Mouse (Mus musculus): ENCODE data around the gene Zmynd12.

Gene Zmynd12

DNA sequence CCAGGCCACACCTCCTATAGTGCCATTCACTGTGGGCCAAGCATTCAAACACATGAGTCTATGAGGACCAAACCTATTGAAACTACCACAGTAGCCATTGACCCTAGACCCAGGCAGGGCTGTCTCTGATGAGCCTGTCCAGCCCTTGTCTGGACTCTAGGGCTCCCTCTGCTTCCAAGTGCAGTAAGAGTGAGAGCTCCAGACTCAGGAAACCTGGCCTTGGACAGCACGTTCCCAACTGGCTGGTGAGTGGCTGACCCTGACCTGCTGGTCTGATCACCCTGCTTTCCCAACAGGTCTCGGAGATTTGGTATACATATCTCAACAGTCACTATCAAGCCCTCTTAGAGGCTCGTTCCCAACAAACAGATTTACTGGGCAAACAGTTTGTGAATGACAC, 25.2 kb downstream of the Zmynd12 start:
- in situ Hi-C loops (cut with MseI, MboI) = no loop called here

DNA sequence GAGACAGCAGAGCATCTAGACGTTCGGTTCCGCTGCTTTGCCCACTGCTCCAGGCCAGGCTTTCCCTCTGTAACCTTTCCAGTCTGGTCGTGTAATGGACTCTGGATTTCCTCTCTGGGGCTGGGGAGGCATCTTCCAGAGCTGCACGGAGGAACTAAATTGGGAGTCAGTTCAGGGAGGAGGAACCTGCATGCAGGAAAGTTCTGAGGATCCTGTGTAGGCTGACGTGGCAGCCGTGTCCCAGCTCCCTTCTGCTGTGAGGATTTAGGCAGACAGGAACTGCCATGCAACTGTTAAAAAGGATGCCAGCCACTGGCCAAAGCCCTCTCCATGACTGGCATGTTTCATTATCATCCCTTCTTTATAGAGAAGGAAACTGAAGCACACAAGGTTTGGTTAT, 27.8 kb downstream of the Zmynd12 start:
- in situ Hi-C loops (cut with MseI, MboI) = no loop called here

DNA sequence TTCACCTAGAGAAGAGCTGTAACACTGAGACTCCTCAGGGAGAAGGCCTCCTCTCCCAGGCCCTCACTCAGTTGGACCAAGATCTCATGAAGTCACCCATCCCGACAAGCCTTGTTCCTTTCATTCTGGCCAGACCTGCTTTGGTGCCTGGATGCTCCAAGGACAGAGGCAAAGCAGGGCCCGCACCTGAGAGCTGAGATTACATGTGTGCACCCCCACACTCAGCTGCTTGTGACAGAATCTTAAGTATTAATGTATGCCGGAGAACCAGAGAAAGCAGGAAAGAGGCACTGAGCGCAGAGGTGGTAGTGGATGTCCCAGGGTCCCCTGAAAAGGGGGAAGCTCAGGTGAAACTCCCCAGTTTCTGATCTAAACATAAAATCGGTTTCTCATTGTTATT, 30.5 kb downstream of the Zmynd12 start:
- in situ Hi-C loops (cut with MseI, MboI) = no loop called here

DNA sequence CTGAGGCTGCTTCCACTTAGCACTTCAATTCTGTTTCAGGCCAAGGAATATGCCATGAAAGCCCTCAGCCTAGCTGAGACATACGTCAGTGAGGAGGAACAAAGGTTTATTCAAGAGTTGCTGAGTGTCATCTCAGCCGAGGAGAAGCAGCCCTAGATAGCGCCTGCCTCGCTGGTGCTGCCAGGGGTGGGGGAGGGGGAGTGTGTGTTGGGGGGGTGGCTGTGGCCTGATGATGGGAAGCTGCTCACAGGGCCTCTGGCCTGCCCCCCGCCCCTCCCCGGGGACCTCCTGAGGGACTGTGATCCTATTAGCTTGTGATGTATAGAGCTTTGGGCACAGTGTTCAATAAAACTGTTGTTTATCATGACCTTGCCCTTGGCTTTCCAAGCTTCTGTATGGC, 30.9 kb downstream of the Zmynd12 start:
- in situ Hi-C loops (cut with MseI, MboI) = no loop called here

DNA sequence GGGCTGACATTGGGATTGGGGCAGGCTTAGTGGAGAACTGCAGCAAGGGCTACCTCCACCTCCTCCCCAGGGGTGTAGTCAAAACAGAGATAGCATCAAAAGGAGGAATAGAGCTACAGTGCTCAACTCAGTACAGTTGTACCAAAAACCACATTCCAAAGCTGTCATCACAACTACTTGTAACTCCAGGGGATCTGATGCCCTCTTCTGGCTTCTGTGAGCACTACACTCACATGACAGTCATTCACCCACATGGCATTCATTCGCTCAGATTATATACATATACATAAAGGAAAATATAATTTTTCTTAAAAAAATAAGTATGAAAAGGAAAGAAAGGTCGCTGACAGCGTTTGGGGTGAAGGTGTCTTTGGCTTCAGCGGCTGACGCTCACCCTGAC, 37.7 kb downstream of the Zmynd12 start:
- in situ Hi-C loops (cut with MseI, MboI) = loop anchor here in 1 of 2 experiments (10.0 kb wide), 1 partner anchor 215 kb away; no protein-coding TSS in a partner anchor

DNA sequence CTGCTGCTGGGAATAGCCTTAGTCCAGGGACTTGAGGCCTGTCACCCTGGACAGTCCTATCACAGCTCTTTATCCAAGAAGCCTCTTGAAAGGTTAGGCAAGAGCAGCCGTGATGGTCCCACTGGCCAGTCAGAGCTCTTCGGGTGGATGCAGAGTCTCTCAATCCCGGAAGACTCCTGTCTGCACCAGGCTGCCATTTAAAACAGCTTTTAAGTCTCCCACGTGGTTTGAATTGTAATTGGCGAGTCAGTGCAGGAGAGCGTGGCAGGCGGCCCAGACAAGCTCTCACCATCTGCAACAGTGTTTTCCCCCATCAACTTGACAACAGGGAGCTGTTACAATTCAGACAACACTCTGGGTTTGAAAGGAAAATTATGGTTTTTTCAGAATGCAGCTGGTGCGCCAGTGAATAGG, 38.1 kb downstream of the Zmynd12 start:
- in situ Hi-C loops (cut with MseI, MboI) = loop anchor here in 1 of 2 experiments (10.0 kb wide), 1 partner anchor 216 kb away; no protein-coding TSS in a partner anchor

DNA sequence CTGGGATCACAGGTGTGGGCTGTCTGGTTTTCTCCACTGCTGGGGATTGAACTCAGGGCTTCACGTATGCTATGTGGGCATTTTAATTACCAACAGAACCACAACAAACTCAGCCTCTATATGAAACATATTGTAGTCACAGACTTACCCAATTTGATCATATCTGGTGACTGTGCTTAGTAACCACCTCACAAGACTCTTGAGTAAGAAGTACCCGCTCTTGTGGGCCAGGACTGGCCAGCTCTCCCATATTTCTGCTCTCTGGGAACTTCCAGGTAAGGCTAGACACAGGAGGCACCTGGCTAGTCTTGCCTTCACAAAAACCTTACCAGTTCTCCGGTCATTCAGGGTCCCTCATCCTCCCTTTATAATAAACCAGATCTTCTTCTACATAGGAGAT, 39.8 kb downstream of the Zmynd12 start:
- in situ Hi-C loops (cut with MseI, MboI) = loop anchor here in 1 of 2 experiments (10.0 kb wide), 1 partner anchor 218 kb away; no protein-coding TSS in a partner anchor

DNA sequence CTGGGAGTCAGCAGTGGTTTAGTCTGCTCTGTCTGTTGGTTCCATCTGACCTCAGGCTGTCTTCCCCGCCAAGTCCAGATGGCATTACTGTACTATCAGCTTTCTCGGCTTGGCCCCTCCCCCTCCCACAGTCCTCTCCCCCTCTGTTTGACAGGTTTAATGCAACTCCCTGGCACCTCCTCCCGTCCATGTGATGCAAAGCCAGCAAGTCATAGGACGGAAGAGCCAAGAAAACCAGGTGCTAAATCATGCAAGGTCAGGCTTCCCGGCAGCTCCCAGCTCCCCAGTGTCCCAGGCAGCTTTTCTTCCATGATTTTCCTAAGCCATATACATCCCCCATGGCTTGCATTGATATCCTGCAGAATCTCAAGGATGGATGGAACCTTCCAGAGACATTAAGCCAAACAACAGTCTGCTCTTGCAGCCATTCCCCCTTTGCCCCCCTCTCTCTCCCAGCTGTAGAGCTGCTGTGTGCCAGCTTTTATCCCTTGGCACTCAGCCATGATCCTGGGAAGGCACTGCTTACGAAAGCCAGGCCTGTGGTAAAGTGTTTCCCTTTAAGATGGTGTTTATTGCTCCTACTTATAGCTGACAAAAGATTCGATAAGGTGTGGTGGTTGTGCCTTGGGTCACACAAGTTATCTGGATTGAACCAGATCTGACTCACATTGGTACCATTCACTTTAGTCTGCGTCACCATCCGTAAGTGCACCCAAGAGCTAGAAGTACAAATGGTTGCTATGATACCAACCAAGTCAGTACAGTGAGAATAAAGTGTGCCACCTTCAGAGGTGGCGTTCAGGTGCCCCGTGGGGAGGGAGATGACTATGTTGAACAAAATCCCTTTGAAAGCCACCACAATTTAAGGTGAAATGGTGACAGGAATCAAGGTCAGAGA, 40.5 kb downstream of the Zmynd12 start:
- in situ Hi-C loops (cut with MseI, MboI) = loop anchor here in 1 of 2 experiments (10.0 kb wide), 1 partner anchor 218 kb away; no protein-coding TSS in a partner anchor

DNA sequence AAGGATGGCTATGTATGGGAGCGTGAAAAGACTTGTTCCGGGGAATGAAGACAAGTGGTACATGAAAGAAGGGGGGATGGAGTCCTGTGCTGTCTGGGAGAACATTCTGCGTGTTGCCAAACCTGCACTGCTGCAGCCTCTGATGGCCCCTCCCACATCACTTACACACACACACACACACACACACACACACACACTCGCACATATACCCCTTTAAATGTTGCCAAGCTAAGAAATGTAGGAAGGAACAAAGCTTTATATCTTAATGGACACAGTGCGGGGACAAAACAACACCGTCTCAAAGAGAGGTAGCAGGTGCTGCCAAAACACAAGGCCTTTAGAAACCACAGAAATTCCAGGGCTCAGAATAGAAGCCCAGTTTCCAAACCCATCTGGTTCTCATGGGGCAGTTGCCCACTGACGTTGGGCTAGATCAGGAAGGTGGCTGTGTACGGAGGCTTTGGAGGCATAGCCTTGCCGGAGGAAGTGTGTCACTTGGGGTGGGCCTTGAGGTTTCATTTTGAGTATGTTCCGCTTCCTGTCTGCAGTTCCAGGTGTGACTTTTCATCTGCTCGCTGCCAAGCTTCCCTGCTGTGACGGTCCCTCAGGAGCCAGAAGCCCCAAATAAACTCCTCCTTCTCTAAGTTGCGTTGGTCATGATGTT, 41.3 kb downstream of the Zmynd12 start:
- in situ Hi-C loops (cut with MseI, MboI) = loop anchor here in 1 of 2 experiments (10.0 kb wide), 1 partner anchor 219 kb away; no protein-coding TSS in a partner anchor

DNA sequence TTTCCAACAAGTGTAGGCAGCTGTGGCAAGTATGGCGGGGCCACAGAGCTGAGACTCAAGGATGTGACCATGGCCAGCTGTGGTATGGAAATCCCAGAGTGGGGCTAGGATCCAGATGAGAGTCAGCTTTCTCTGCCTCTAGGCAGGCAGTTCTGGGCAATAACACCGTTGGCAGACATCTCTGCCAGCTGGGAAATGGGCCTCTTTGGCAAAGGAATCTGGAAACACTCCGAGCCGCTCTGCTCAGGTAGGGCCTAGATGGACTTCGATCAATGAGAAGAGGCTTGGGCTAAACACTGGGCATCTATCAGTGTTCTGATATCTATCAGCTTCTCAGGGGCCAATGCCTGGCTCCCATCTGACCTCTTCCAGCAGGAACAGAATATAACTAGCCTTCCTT, 43.2 kb downstream of the Zmynd12 start:
- in situ Hi-C loops (cut with MseI, MboI) = loop anchor here in 1 of 2 experiments (10.0 kb wide), 1 partner anchor 221 kb away; no protein-coding TSS in a partner anchor

DNA sequence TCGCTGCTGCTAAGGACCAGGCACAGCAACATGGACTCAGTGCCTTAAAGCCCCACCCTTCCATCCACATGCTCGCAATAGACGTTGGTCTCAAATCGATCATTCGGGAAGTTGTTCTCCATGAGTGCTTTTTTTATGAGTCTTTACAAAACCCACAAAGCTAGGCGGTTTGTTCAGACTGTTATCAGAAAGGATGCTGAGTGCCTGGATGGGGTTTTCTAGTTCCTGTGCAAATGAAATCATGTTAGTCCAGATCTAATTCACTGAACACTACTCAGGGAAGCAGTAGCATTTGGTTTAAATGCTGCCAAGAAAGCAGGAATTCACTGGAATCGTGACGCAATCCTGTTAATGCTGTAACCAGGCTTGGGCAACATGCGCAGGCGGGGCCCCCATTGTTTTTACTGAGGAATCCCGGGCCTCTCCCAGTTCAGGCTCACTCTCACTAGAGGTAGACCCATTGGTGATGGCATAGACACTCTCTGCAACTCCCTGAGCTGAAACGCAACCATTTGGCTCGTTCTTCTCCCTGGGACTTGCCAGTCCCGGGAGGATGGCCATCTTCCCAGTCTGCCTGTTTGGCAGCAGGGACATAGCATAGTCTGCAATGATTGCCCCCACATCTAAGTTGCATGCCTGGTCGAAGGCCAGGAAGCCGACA, 45.2 kb downstream of the Zmynd12 start:
- in situ Hi-C loops (cut with MseI, MboI) = loop anchor here in 1 of 2 experiments (10.0 kb wide), 1 partner anchor 223 kb away; no protein-coding TSS in a partner anchor

DNA sequence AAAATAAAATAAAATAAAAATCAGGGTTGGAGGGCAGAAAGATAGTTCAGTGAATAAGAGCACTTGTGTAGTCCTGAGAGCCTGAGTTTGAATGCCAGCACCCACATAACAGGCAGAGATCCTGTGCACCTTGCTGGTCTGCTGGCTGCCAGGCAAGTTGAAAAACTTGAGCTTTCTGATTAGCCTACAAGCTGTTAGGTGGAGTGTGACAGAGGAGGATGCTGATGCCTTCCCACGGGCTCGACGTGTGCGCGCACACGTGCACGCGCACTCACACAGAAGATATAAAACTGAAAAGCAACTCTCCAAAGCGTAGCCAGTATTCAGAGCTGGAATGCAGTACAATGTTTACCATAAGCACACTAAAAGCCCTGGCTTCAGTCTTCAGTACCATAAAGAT, 49.9 kb downstream of the Zmynd12 start:
- in situ Hi-C loops (cut with MseI, MboI) = no loop called here

DNA sequence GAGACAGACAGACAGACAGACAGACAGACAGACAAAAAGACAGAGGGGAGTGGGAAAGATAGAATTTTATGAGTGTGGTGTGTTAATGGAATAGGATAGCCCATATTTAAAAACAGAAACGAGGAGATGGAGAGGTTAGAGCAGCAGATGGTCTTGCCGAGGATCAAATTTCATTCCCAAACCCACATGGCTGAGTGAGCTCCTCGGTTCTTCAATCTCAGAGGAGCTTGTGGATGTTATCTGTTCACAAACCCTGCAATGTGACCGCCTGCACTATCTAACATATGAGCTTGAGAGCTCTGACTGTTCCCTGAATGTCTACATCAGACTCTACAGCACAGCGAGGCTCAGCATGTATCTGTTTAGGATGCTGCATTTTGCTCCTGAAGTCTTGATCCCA, 50.5 kb downstream of the Zmynd12 start:
- in situ Hi-C loops (cut with MseI, MboI) = no loop called here

DNA sequence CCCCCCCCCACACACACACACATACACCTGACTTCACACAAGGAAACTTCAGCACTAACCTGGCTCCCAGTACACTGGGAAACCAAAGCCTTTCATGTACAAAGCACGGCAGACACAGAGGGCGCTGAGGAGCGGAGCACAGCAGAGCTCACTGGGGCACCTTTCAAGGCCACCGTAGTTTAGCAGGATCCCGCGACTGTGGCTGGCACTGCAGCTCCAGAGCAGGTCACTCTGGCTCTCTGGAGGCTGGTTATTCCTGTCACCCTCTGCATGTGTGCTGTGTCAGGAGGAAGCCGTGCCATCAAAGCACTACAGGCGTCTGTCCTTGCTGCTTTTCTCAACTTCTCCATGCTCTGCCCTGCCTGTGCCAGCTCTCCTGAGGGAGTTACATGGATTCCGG, 60.4 kb downstream of the Zmynd12 start:
- in situ Hi-C loops (cut with MseI, MboI) = no loop called here

DNA sequence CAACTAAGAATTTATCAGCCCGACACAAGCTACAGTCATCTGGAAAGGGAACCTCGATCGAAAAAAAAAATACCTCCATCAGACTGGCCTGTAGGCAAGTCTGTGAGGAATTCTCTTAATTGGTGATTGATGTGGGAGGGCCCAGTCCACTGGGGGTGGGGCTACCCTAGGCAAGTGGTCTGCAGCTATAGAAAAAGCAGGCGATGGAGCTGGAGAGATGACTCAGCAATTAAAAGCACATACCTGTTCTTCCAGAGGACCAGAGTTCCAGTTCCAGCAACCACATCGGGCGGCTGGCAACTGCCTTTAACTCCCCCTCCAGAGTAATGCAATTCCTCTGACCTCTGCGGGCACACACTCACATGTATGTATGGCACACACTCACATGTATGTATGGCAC, 62.3 kb downstream of the Zmynd12 start:
- in situ Hi-C loops (cut with MseI, MboI) = no loop called here

DNA sequence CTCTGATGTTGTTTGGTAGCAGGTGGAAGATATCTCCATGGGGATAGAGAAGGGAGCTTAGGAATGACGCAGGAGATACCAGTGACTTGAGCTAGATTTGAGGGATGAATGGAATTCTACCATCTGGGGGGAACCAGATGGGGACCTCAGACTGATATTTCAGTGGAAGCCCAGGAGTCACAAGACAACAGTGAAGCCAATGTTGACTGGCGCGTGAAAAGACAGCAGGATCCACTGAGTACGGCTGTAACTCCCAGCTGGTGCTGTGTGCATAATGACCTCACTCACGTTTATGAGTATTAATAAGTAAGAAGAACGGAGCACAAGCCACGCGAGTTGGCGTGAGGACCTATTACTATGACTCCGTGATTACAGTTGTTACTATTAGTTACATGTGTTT, 67.1 kb downstream of the Zmynd12 start:
- in situ Hi-C loops (cut with MseI, MboI) = no loop called here

DNA sequence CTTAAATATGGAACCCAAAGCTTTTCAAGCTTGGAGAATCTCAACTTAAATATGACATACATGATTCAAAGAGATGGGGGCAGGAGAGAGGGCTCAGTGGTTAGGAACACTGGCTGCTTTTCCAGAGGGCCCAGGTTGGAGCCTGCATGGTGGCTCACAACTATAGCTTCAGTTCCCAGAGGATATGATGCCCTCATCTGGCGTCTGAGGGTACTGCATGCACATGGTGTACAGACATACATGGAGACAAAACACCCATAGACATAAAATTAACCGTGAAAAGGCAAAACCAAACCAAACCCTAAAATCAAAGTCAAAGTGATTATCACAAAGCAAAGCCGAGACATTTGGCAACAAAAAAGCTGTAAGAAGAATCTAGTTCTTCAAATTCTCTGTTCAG, 68.2 kb downstream of the Zmynd12 start:
- in situ Hi-C loops (cut with MseI, MboI) = no loop called here

DNA sequence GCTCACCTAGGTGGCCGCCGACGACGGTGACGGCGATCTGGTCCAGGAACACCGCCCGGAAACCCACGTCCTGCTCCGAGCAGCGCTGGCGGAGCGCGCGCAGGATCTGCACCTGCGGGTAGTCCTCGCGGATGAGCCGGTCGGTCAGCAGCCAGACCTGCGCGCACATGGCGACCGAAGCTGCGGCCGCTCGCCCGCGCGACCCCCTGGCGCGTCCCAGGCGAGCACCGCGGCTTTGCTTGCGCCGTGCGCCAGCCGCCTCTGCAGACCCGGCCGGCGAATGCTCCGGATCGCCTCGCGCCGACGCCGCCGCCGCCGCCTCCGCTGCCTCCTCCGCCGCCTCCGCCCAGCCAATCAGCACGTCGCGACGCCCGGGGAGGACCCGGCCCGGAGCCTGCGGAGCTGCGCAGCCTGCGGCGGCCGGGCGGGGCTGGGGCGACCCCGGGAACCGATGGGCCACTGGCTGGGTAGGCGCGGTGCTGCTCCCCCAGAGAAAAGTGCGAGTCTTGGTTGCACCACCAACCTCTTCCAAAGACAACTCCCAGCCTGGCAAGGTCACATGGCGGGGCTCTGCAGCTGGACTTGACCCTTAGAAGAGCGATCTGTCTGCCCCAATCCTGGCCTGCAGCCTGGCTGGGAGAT, 69.8 kb downstream of the Zmynd12 start, which contains the start of gene Rimkla:
TSS of gene Rimkla (minus strand) at position 338 of the 642 bp plus-strand sequence.
- in situ Hi-C loops (cut with MseI, MboI) = no loop called here

DNA sequence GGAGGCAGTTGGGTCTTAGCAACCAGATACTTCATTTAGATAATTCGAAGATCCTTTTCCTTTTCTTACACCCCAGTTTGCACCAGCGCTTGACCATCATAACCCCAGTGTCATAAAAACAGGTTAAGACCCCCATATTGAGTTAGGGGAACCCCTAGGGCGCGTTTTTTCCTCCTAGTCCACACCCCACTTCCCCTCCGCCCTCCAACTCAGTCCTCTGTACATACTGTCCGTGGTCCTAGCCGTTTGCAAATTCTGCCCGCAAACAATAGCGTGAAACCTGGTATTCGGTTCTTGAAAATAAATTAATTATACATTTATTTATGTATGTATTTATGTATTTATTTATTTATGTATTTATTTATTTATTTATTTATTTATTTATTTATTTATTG, 70.3 kb downstream of the Zmynd12 start:
- in situ Hi-C loops (cut with MseI, MboI) = no loop called here

DNA sequence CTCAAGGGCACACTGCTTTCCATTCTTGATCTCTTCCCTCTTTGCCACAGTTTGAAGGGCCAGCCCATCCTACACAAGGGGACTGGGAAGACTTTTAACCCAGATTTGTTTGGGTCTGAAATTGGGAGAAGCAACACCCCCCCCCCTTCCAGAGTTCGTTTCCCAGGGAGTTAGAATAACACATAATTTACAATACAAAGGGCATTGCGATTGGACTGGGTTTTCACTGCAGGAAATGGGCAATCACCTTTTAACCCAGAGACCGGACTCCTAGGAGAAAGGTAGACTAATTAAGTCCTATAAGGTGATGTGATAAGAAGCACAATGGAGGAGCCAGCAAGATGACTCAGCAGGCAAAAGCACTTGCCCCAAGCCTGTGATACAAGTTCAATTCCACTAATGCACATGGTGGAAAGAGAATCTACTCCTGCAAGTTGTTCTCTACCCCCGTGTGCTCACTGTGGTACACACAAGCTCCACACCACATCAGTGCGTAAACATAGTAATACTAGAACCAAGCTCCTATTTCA, 75.8 kb downstream of the Zmynd12 start:
- in situ Hi-C loops (cut with MseI, MboI) = no loop called here

DNA sequence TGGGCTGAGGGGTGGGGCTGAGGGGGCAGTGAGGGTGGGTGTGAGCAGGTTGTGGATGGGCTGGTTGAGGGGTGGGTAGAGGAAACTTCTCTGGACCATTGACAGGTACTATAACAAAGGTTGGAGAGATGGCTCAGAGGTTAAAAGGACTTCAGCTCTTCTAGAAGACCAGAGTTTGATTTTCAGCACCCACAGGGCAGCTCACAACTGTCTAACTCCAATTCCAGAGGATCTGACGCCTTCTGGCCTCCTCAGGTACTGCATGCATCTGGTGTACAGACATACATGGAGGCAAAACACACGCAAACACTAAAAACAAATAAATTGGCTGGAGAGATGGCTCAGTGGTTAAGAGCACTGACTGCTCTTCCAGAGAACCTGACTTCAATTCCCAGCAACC, 89.0 kb downstream of the Zmynd12 start:
- in situ Hi-C loops (cut with MseI, MboI) = no loop called here

All from mouse trophoblast stem cell (cell line).